Mouse (Mus musculus) adrenal gland, postnatal 14 days (tissue): ENCODE results near the gene Utp4. TPM values are rescaled to one million over a fixed set of nuclear protein-coding genes. Genes with fewer than 3 reads are reported as not detected.
"Not testable (repeated sequence)": the region's sequence is repeated elsewhere in the genome, so short reads cannot be mapped to it uniquely, and the experiment has no call there.

ENCODE experiments used
- DNase-seq: peaks from one replicate; pipeline ENCODE4 v3.0.0; 2021; ENCODE audit warnings: mixed read lengths
- total RNA-seq: library from RNA; stranded (reverse); gene quantifications from 2 replicates; pipeline ENCODE4 v1.2.3, GENCODE M21; 2021

Utp4 gene
- total RNA-seq, 1 experiment from 2014 or later: 47.2 TPM

GRCm38 (mm10) chr8:106905727-106906480, 12.5 kb downstream of the Utp4 start:
- peak; percentile 83 for DNase-seq

- DNase-seq: no peak
Measured at GRCm38 (mm10) chr8:106906635-106907034, 13.2 kb downstream of the Utp4 start.

GRCm38 (mm10) chr8:106907450-106907849, 14.0 kb downstream of the Utp4 start:
- no peak for DNase-seq

GRCm38 (mm10) chr8:106908291-106908690, 14.9 kb downstream of the Utp4 start:
- DNase-seq: no peak

GRCm38 (mm10) chr8:106913631-106914030, 20.2 kb downstream of the Utp4 start:
- DNase-seq: no peak

GRCm38 (mm10) chr8:106919721-106920394, 26.4 kb downstream of the Utp4 start:
- peak; percentile 73 for DNase-seq

GRCm38 (mm10) chr8:106920395-106920741, 26.9 kb downstream of the Utp4 start:
- no peak for DNase-seq

GRCm38 (mm10) chr8:106924057-106924456, 30.6 kb downstream of the Utp4 start:
- DNase-seq: no peak

- DNase-seq: no peak
Measured at GRCm38 (mm10) chr8:106924904-106925349, 31.5 kb downstream of the Utp4 start.

GRCm38 (mm10) chr8:106925446-106925845, 32.0 kb downstream of the Utp4 start:
- DNase-seq: no peak

GRCm38 (mm10) chr8:106927247-106927646, 33.8 kb downstream of the Utp4 start:
- DNase-seq: peak; percentile 43

- not testable (repeated sequence) for DNase-seq
Measured at GRCm38 (mm10) chr8:106928182-106928581, 34.7 kb downstream of the Utp4 start.

GRCm38 (mm10) chr8:106929155-106929913, 35.9 kb downstream of the Utp4 start:
- peak; percentile 83 for DNase-seq

- DNase-seq: no peak
Measured at GRCm38 (mm10) chr8:106929921-106930320, 36.5 kb downstream of the Utp4 start.

GRCm38 (mm10) chr8:106932376-106933065, 39.1 kb downstream of the Utp4 start:
- DNase-seq: peak; percentile 64

- no peak for DNase-seq
Measured at GRCm38 (mm10) chr8:106933506-106934143, 40.2 kb downstream of the Utp4 start.

GRCm38 (mm10) chr8:106934226-106934977, 41.0 kb downstream of the Utp4 start:
- no peak for DNase-seq

GRCm38 (mm10) chr8:106935324-106935869, 42.0 kb downstream of the Utp4 start, which contains the start of gene Sntb2:
Sntb2 (plus strand) TSS chr8:106935750.
- peak; percentile 97 for DNase-seq

- peak; percentile 78 for DNase-seq
Measured at GRCm38 (mm10) chr8:106935899-106936477, 42.6 kb downstream of the Utp4 start.

GRCm38 (mm10) chr8:106936478-106937051, 43.1 kb downstream of the Utp4 start:
- DNase-seq: peak; percentile 68
